Mouse (Mus musculus) myocyte (in vitro differentiated cells): Measurements from ENCODE around the gene Zfp963.
"Not testable (repeated sequence)": the region's sequence is repeated elsewhere in the genome, so short reads cannot be mapped to it uniquely, and the experiment has no call there.

ENCODE experiments used
- E2F4 ChIP-seq: IDR thresholded peaks from one replicate; pipeline ENCODE4 v1.6.1; 2011; ENCODE audit warnings: mild to moderate bottlenecking, control low read depth, moderate library complexity; ENCODE audit not compliant: insufficient read depth
- MAX ChIP-seq: IDR thresholded peaks from one replicate; pipeline ENCODE4 v1.6.1; 2011; ENCODE audit warnings: low read depth, mild to moderate bottlenecking, control low read depth
- MYOG ChIP-seq, 3 experiments: IDR thresholded peaks; one replicate each; pipeline ENCODE4 v1.6.1; 2011; ENCODE audit warnings: control low read depth in 2 of 3, low read depth in 2 of 3, mild to moderate bottlenecking in 2 of 3; ENCODE audit not compliant: insufficient read length in 2 of 3, control insufficient read depth in 1 of 3, insufficient read depth in 1 of 3
- POLR2A ChIP-seq: IDR thresholded peaks from one replicate; pipeline ENCODE4 v1.6.1; 2011; ENCODE audit warnings: low read depth, mild to moderate bottlenecking, control low read depth, moderate library complexity; ENCODE audit not compliant: insufficient read length
- SRF ChIP-seq: IDR thresholded peaks from one replicate; pipeline ENCODE4 v1.6.1; 2011; ENCODE audit warnings: low read depth; ENCODE audit not compliant: control insufficient read depth, insufficient read length
- USF1 ChIP-seq: IDR thresholded peaks from one replicate; pipeline ENCODE4 v1.6.1; 2011; ENCODE audit warnings: low read depth, mild to moderate bottlenecking, control low read depth, moderate library complexity

- TF ChIP-seq POLR2A; SRF; MYOG (IDR thresholded peaks at IDR 0.05; ENCODE audit: control insufficient read depth in 1 of 3, insufficient read depth in 1 of 3, insufficient read length in 2 of 3, low read depth in 2 of 3); MAX; E2F4; USF1: not testable (repeated sequence)
These were observed 39.1 kb downstream of the Zfp963 start, which contains the start of gene Zfp869 for GRCm38 (mm10) chr8:69710624-69711023.
